Mouse (Mus musculus) kidney, adult 9 months (tissue): Measurements from ENCODE around the gene Thbs4.
"Not testable (repeated sequence)": the region's sequence is repeated elsewhere in the genome, so short reads cannot be mapped to it uniquely, and the experiment has no call there.

Experiments used
- DNase-seq: peaks from one replicate; pipeline ENCODE4 v3.0.0; 2022

The Thbs4 gene

GRCm38 (mm10) chr13:92794462-92795214 lies at the start of gene Thbs4:
TSS of gene Thbs4 (minus strand) at chr13:92794818.
- DNase-seq: no peak

GRCm38 (mm10) chr13:92833162-92833561 lies 38.5 kb upstream of the Thbs4 start:
- DNase-seq: no peak

GRCm38 (mm10) chr13:92828820-92829219 lies 34.2 kb upstream of the Thbs4 start:
- no peak for DNase-seq

- no peak for DNase-seq
Measured at GRCm38 (mm10) chr13:92817357-92817756, 22.7 kb upstream of the Thbs4 start.

GRCm38 (mm10) chr13:92816329-92816728 lies 21.7 kb upstream of the Thbs4 start:
- DNase-seq: no peak

- DNase-seq: not testable (repeated sequence)
Measured at GRCm38 (mm10) chr13:92810592-92810991, 16.0 kb upstream of the Thbs4 start.

- no peak for DNase-seq
Measured at GRCm38 (mm10) chr13:92807849-92808248, 13.2 kb upstream of the Thbs4 start.

- DNase-seq: no peak
Measured at GRCm38 (mm10) chr13:92806785-92807184, 12.2 kb upstream of the Thbs4 start.

GRCm38 (mm10) chr13:92799306-92799925 lies 4.8 kb upstream of the Thbs4 start:
- DNase-seq: no peak

GRCm38 (mm10) chr13:92798830-92799229 lies 4.2 kb upstream of the Thbs4 start:
- no peak for DNase-seq

- DNase-seq: peak; percentile 62
Measured at GRCm38 (mm10) chr13:92793636-92794035, 982 bp downstream of the Thbs4 start.

- no peak for DNase-seq
Measured at GRCm38 (mm10) chr13:92791474-92791873, 3.1 kb downstream of the Thbs4 start.

GRCm38 (mm10) chr13:92784311-92784710 lies 10.3 kb downstream of the Thbs4 start:
- no peak for DNase-seq

- no peak for DNase-seq
Measured at GRCm38 (mm10) chr13:92783551-92783950, 11.1 kb downstream of the Thbs4 start.

- DNase-seq: no peak
Measured at GRCm38 (mm10) chr13:92780927-92781326, 13.7 kb downstream of the Thbs4 start.

- DNase-seq: no peak
Measured at GRCm38 (mm10) chr13:92780076-92780475, 14.5 kb downstream of the Thbs4 start.

- no peak for DNase-seq
Measured at GRCm38 (mm10) chr13:92778642-92779041, 16.0 kb downstream of the Thbs4 start.

- DNase-seq: no peak
Measured at GRCm38 (mm10) chr13:92775916-92776315, 18.7 kb downstream of the Thbs4 start.

GRCm38 (mm10) chr13:92774887-92775286 lies 19.7 kb downstream of the Thbs4 start:
- no peak for DNase-seq

- no peak for DNase-seq
Measured at GRCm38 (mm10) chr13:92772500-92772899, 22.1 kb downstream of the Thbs4 start.

- DNase-seq: no peak
Measured at GRCm38 (mm10) chr13:92771566-92771965, 23.1 kb downstream of the Thbs4 start.

- no peak for DNase-seq
Measured at GRCm38 (mm10) chr13:92765454-92766242, 29.0 kb downstream of the Thbs4 start.

- DNase-seq: no peak
Measured at GRCm38 (mm10) chr13:92762322-92762721, 32.3 kb downstream of the Thbs4 start.

- no peak for DNase-seq
Measured at GRCm38 (mm10) chr13:92760519-92760918, 34.1 kb downstream of the Thbs4 start.
